Mouse (Mus musculus) cortical plate, adult 2 months (tissue): Measurements from ENCODE around the gene Tectb. TPM values are rescaled to one million over a fixed set of nuclear protein-coding genes. Genes with fewer than 3 reads are reported as not detected.

Source experiments
- H3K27ac ChIP-seq: fragments of 200-500 bp; 2 replicates; pipeline ENCODE4 v1.5.1; 2012; ENCODE audit warnings: low read length, control low read depth, inconsistent platforms; ENCODE audit not compliant: insufficient read depth
- H3K4me1 ChIP-seq: fragments of 200-500 bp; 2 replicates; pipeline ENCODE4 v1.6.1; 2011; ENCODE audit warnings: low read length; ENCODE audit not compliant: control insufficient read depth, insufficient read depth
- H3K4me3 ChIP-seq: fragments of 200-500 bp; 2 replicates; pipeline ENCODE4 v1.5.1; 2011; ENCODE audit warnings: mild to moderate bottlenecking, low read length, control low read depth; ENCODE audit not compliant: insufficient read depth
- CTCF ChIP-seq: fragments of 200-500 bp; IDR thresholded peaks from 2 replicates; pipeline ENCODE4 v1.5.1; 2011; ENCODE audit warnings: mild to moderate bottlenecking, control low read depth, low read length; ENCODE audit not compliant: insufficient read depth; ENCODE audit errors: extremely low read depth
- POLR2A ChIP-seq: fragments of 200-500 bp; IDR thresholded peaks from 2 replicates; pipeline ENCODE4 v1.6.1; 2011; ENCODE audit warnings: mild to moderate bottlenecking, low read length, control low read depth; ENCODE audit not compliant: insufficient read depth; ENCODE audit errors: extremely low read depth
- polyA plus RNA-seq: library from polyadenylated mRNA; depleted of rRNA; stranded (reverse); fragments of >200 nt; gene quantifications from 2 replicates; pipeline ENCODE4 v1.2.3, GENCODE M21; 2012

Tectb gene
- polyA plus RNA-seq, 1 experiment, result not detected

DNA sequence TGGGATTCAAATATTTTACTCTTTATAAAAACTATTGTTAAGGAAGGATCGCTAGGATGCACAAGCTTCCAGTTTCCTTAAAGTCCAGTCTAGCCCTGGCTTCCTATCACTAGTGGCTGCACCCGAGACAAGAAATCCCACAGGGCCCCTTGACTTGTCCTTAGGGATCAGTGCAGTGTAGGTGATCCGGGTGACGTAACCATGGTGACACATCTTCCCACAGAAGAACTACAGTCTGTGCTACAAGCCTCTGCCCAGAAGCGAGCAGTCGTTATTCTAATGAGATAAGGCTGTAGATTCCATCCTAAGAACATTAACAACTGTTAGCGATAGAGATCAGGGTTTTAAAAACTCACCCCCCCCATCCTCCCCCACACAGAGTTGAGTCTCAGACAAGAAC is 4.5 kb downstream of the Tectb start:
- H3K4me1 ChIP-seq, result no peaks in the 10 kb centered on the region; the same call in 1 of the 2 replicates
- no peak overlapping the region for H3K4me3 ChIP-seq
- H3K27ac ChIP-seq, result peak overlapping the region; percentile 88; the same call in 1 of the 2 replicates
- TF ChIP-seq CTCF (no peak), POLR2A (no peak)

DNA sequence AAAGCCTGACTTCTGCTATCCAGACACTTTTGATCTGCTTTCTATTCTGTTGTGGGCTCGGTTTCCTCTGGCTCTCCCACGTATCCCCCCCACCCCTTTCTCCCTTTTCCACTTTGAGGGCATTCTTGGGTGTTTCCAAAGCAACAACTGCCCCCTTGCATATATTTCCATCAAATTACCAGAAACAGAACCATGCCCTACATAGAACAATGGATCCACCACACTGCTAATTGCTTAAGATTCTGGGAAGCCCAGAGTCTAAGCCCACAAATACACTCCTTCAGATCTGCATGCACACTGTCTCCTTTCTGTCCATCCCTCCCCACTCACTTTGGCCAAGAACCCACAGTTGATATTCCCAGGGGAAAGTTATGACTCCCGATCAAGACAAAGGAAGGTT is 5.1 kb downstream of the Tectb start:
- no peak overlapping the region for H3K4me3 ChIP-seq
- 0 out of 2 replicates have a peak overlapping the region, but pooled peaks have one; percentile 88 for H3K27ac ChIP-seq
- no peaks in the 10 kb centered on the region; the same call in 1 of the 2 replicates for H3K4me1 ChIP-seq
- TF ChIP-seq POLR2A, result no peak
- TF ChIP-seq CTCF, result no peak

DNA sequence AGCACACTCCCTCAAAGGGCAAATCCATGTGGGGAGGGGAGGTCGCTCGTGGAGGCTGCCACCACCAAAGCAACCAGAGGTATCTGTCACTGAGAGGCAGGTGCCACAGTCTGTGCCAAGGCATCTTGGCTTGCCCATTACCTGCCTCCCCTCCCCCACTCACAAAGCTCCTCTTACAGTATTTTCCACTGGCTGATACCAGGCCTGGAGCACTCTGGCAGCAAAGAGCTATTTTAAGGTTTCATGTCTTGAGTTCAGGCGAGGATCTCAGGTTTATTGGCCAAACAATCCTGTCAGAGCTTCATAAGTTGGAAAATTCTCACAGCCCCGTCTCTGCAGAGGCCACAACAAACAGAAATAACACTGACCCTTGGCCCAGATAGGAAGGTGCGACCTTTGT is 9.5 kb downstream of the Tectb start:
- TF ChIP-seq POLR2A (no peak), CTCF (no peak)
- Histone ChIP-seq H3K4me3 (no peak overlapping the region), H3K27ac (no peak overlapping the region), H3K4me1 (peaks cover 4% of the 10 kb centered on the region)

DNA sequence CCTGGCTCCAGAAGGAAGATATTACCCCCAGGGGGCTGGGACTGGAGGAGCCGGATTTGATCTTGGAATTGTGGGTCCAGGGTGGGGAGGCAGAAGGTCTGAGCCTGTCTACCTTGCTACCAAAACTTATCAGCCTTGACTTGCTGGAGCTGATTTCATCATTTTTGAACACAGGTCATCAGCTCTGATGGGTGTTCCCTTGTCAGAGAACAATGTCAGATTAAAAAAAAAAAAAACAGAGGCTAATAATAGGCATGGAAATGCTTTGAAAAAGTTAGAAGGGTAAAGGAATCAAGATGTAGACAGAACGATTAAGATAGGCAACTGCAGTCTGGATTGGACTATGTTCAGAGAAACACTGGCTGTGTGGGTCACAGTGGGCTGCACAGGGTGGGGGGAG is 11.1 kb downstream of the Tectb start:
- H3K4me1 ChIP-seq, result peaks cover 4% of the 10 kb centered on the region
- H3K4me3 ChIP-seq, result no peak overlapping the region
- H3K27ac ChIP-seq, result no peak overlapping the region

DNA sequence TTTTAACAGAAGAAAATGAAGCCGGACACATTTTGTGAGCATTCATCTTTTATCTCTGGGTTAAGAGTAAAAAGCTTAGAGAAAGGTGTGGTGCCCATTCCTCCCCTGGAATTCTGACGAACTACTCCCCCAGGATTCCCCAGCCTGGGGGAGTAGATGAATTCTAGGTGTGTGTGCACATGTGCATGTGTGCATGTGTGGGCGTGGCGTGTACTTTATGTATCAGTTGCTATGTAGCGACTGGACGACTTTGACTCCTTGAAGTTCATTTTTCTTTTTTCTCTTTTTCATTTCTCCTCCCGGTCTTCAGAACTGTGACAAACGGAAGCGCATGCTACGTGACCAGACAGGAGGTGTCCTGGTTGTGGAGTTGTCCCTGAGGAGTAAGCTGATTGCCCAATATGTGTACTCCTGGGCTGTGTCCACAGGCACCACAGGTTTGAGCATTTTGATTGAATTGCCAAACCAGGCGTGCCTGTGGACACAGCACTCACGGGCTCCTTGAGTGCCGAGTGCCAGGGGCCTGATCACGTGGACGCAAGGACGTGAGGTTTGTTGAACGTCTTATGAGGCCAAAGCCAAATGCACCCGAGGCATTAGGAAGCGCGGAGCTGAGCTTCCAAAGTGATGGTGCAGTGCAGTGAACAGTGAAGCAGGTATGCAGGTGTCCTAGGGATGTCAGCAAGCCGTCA is 11.9 kb downstream of the Tectb start:
- H3K4me1 ChIP-seq, result peaks cover 4% of the 10 kb centered on the region
- no peak for TF ChIP-seq POLR2A
- no peak overlapping the region for H3K27ac ChIP-seq
- no peak overlapping the region for H3K4me3 ChIP-seq

More for the DNA sequence above, 11.1 kb downstream of the Tectb start:
- TF ChIP-seq POLR2A, result no peak
- TF ChIP-seq CTCF, result no peak

DNA sequence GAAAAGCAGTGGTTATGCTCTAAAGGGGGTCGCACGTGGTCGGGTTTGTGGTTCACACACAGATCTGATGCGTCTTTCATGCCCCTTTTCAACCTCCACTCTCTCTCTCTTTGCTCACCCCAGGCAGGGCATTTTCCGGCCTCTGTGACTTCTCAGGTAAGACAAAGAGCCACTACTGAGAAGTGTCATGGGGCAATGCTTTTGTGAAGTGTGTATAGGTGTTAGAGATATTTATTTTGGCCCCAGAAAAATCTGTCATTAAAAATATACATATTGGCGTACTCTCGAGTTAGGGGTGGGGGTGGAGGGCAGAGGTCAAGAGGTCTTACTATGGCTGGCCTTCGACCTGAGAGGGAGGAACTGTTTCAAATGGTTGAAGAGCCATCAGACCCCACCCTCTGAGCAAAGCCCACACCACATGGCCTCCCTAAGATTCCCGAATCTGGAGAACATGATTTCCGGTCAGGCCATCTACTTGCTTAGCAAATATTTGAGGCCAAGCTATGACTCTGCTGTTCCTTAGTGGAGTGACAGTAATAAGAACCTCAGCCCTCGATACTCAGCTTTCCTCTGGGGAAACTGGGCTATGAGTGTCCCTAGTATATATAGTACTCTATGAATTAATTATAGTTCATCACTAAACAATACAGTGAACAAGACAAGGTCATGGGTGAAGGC is 13.3 kb downstream of the Tectb start:
- H3K4me1 ChIP-seq, result peaks cover 4% of the 10 kb centered on the region
- no peak overlapping the region for H3K4me3 ChIP-seq
- no peak for TF ChIP-seq CTCF
- no peak overlapping the region for H3K27ac ChIP-seq

DNA sequence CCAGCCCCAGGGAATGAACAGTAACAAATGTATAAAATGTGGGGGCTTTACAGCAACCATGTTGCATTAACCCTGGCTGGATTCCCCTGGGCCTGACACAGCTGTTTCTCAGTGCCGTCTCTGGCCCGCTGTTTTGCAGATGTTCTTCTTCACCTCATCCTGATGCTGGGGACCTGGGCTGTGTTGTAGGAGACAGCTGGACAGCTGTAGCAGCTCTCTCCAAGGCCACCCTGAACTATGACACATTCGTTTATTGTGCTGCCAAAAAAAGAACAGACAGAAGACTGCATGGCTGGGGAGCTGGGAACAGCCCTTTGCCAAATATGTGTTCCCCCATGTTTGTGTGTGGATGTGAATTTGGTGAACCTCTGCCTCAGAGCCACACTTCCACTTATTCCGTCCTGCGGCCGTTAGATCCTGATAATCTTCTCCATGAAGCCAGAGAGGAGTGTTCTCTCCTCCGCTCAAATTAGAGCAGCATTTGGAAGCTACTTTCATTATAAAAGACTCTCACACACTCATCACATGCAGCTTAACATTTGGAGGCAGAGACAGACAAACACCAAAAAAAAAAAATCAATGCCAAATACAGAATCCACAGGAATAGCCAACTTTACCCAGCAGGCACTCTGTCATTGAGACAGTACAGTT is 14.1 kb downstream of the Tectb start:
- peaks cover 4% of the 10 kb centered on the region for H3K4me1 ChIP-seq
- no peak overlapping the region for H3K27ac ChIP-seq
- no peak for TF ChIP-seq POLR2A
- no peak for TF ChIP-seq CTCF
- H3K4me3 ChIP-seq, result no peak overlapping the region

DNA sequence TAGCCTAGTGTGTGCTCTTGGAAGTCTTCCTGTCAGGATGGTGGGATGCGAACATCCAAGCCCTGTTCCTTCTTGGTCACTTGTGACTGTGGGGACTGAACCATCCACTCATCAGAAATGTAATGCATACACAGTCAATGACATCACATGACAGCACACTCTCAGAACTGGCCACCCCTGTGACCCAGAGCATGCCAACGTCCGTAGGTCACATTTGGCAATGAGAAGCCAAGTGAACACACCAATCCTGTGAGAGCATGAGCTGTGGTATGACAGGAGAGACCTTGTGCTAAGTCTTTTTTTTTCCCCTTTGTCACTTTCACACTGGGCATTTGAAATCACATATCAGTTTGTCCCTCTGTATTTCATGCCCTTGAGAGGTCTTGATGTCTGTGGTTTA is 15.0 kb downstream of the Tectb start:
- Histone ChIP-seq H3K27ac (no peak overlapping the region), H3K4me1 (peaks cover 4% of the 10 kb centered on the region), H3K4me3 (no peak overlapping the region)
- TF ChIP-seq POLR2A (no peak), CTCF (no peak)

DNA sequence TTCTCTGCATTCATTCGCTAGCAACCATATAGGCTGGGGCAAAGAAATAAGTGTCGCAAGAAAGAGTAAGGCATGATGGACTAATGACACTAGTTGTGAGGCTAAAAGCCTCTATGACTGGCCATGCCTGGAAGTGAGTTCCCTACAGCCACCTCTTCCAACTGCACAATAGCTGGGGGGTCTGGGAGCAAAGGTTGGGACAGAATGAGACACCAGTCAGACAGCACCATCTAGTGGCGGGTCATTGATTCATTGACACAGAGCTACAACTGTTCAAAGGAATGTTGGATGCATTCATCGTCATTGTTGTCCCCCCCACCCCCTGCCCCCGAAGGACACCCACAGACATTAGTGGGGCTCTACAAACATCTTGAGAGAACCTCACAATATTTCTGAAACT is 17.8 kb downstream of the Tectb start:
- Histone ChIP-seq H3K27ac (no peak overlapping the region), H3K4me3 (no peak overlapping the region), H3K4me1 (peaks cover 4% of the 10 kb centered on the region)
- TF ChIP-seq POLR2A (no peak), CTCF (peak; percentile 78)

DNA sequence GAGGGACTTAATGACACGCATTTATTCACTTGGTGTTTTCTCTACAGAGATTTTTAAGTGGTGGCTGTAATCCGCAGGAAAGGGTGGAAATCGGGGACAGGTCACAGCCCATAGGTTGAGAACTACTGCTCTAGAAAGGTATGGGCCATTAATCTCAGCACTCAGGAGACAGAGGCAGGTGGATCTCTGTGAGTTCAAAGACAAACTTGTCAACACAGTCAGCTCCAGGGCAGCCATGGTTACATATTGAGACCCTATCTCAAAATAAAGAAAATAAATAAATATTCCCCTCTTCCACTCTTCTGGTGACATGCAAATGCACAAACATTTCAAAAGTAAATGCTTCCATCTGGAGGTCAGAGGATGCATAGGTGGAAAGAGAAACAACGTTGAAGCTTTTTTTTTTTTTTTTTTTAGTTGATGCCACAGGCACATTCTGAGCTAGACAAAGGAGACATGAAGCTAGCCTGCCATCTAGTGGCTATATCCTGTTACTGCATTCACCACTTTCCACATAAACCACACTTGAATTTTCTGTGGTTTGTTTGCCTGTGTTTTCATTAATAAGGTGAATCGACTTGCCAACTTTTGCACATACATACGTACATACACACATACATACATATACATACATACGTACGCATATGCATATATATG is 26.1 kb downstream of the Tectb start:
- H3K4me1 ChIP-seq, result no peaks in the 10 kb centered on the region
- TF ChIP-seq CTCF, result peak; percentile 63; the same call in 1 of the 2 replicates
- TF ChIP-seq POLR2A, result no peak
- no peak overlapping the region for H3K27ac ChIP-seq
- H3K4me3 ChIP-seq, result no peak overlapping the region
